Mouse (Mus musculus) bone marrow macrophage, adult 2 months (primary cell): ENCODE data around the gene Polk.

ENCODE experiments used
- CTCF ChIP-seq: IDR thresholded peaks from 2 replicates; pipeline ENCODE4 v1.5.1; 2012; ENCODE audit warnings: low read depth, mild to moderate bottlenecking, low read length, moderate library complexity
- POLR2A ChIP-seq: IDR thresholded peaks from 2 replicates; pipeline ENCODE4 v1.6.1; 2012; ENCODE audit warnings: mild to moderate bottlenecking, low read depth, low read length, borderline replicate concordance

- TF ChIP-seq CTCF: no peak
- TF ChIP-seq POLR2A: no peak
Measured at GRCm38 (mm10) chr13:96521294-96521693, 21.1 kb downstream of the Polk start.
